Mouse (Mus musculus): ENCODE results near the gene Atf6b. TPM values are rescaled to one million over a fixed set of nuclear protein-coding genes. Genes with fewer than 3 reads are reported as not detected.
A peak's percentile ranks its signal among the peaks of the same experiment; 100 is the strongest.

Atf6b gene
- total and polyA plus RNA-seq, 2 experiments from 2014 or later: 43.7 to 86.4 TPM

DNA sequence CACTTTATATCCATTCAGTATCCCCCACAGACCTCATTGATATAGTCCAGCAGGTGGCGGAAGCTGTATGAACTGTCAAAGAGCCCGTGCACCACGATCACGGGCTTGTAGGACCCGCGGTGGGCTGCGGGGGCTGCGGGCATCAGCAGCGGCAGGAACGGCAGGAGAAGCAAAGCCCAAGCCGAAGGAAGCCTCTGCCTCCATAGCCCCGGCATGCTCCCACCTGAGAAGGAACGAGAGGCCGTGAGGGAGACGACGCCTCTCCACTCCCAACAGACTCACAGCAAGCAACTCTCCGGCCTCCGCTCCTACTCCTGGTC is 20.2 kb upstream of the Atf6b start:
- Histone ChIP-seq H3K4me2 (ENCODE audit: low read depth) (peak overlapping the region; percentile 92), H3K4me3 (ENCODE audit: low read depth, low read length) (peak overlapping the region; percentile 55), H3K9me3 (ENCODE audit: low read length) (no peaks in the 10 kb centered on the region), H3K9ac (peak overlapping the region; percentile 54), H3K4me1 (ENCODE audit: insufficient read depth) (peaks cover 26% of the 10 kb centered on the region), H3K27ac (ENCODE audit: low read depth, low read length) (peak overlapping the region; percentile 92), H3K27me3 (ENCODE audit: insufficient read depth, low read length) (no peaks in the 10 kb centered on the region), H3K36me3 (ENCODE audit: insufficient read depth) (peaks cover 17% of the 10 kb centered on the region)
- DNase-seq: peak; percentile 66
- TF ChIP-seq CTCF (IDR thresholded peaks at IDR 0.05; ENCODE audit: low read depth): peak; percentile 70
- ATAC-seq: peak; percentile 42
- 2% methylated on average over 18 of the region's 18 CpGs for WGBS

GRCm38 (mm10) chr17:34627093-34627942 is 19.6 kb upstream of the Atf6b start:
- Histone ChIP-seq H3K4me3 (ENCODE audit: low read depth, low read length) (peak overlapping the region; percentile 55), H3K9ac (peak overlapping the region; percentile 54), H3K36me3 (ENCODE audit: insufficient read depth) (peaks cover 14% of the 10 kb centered on the region), H3K4me2 (ENCODE audit: low read depth) (peak overlapping the region; percentile 92), H3K27me3 (ENCODE audit: insufficient read depth, low read length) (no peaks in the 10 kb centered on the region), H3K9me3 (ENCODE audit: low read length) (no peaks in the 10 kb centered on the region), H3K4me1 (ENCODE audit: insufficient read depth) (peaks cover 28% of the 10 kb centered on the region), H3K27ac (ENCODE audit: low read depth, low read length) (peak overlapping the region; percentile 92)
- DNase-seq: peak; percentile 92
- peak; percentile 80 for ATAC-seq
- no peak for TF ChIP-seq CTCF (IDR thresholded peaks at IDR 0.05; ENCODE audit: low read depth)
- 1% methylated on average over 37 of the region's 45 CpGs for WGBS

DNA sequence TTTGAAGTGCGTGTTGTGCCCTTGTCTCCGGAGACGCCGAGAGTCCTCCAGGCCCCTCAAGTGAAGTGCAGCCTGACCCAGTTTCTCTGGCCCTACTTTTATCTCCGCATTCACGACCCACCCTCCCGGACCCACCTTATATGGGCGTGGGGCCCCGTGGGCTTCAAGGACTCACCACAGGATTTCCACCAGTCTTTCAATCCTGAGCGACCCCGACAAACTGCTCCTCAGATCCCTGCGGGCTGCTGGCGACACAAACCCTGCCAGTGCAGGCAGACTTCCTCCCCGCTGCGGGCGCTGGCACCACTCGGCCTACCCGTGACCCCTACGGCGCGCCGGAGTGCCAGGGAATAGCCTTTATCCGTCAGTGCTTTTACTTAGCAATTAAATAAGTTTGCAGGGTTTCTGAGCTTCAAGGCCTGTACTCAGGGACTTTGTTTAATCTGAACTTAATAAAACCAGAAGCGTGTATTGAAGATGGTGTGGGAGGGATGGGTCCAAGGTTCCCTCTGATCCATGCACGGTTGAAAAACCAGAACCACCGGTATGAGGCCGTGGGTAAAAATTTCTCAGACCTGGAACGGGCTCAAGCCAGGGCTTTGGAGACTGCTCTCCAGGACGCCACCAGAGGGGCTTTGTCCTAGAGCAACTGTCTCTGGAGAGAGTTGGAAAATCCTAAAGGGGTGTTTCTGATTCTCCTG is 18.9 kb upstream of the Atf6b start, which contains the start of gene Ppt2:
Ppt2 (minus strand) TSS at position 568 of the 701 bp plus-strand sequence.
- no peak for DNase-seq
- H3K4me3 ChIP-seq (ENCODE audit: low read depth, low read length): peak within 1 kb of the TSS; percentile 55
- H3K9ac ChIP-seq: peak within 1 kb of the TSS; percentile 54
- H3K27me3 ChIP-seq (ENCODE audit: insufficient read depth, low read length): no peaks in the 10 kb centered on the region
- H3K36me3 ChIP-seq (ENCODE audit: insufficient read depth): peaks cover 6% of the 10 kb centered on the region; the same call in 1 of the 2 replicates
- peak within 1 kb of the TSS; percentile 92 for H3K27ac ChIP-seq (ENCODE audit: low read depth, low read length)
- ATAC-seq: no peak; the same call in 1 of the 2 replicates
- WGBS: 5% methylated on average over 29 of the region's 29 CpGs
- peak within 1 kb of the TSS; percentile 92 for H3K4me2 ChIP-seq (ENCODE audit: low read depth)
- no peaks in the 10 kb centered on the region for H3K9me3 ChIP-seq (ENCODE audit: low read length)
- no peak for TF ChIP-seq CTCF (IDR thresholded peaks at IDR 0.05; ENCODE audit: low read depth)
- H3K4me1 ChIP-seq (ENCODE audit: insufficient read depth): peaks cover 28% of the 10 kb centered on the region

GRCm38 (mm10) chr17:34628644-34628967 is 18.3 kb upstream of the Atf6b start:
- Histone ChIP-seq H3K27ac (ENCODE audit: low read depth, low read length) (peak overlapping the region; percentile 92), H3K4me3 (ENCODE audit: low read depth, low read length) (peak overlapping the region; percentile 55), H3K4me2 (ENCODE audit: low read depth) (peak overlapping the region; percentile 92), H3K27me3 (ENCODE audit: insufficient read depth, low read length) (no peaks in the 10 kb centered on the region), H3K9me3 (ENCODE audit: low read length) (no peaks in the 10 kb centered on the region), H3K4me1 (ENCODE audit: insufficient read depth) (peaks cover 28% of the 10 kb centered on the region), H3K36me3 (ENCODE audit: insufficient read depth) (peaks cover under 1% of the 10 kb centered on the region; the same call in 1 of the 2 replicates), H3K9ac (no peak overlapping the region)
- WGBS: 17% methylated on average over 5 of the region's 5 CpGs
- ATAC-seq (no peak), DNase-seq (no peak)
- no peak for TF ChIP-seq CTCF (IDR thresholded peaks at IDR 0.05; ENCODE audit: low read depth)

- no peaks in the 10 kb centered on the region for H3K9me3 ChIP-seq (ENCODE audit: low read length)
- H3K9ac ChIP-seq: peak within 1 kb of the TSS; percentile 54
- peak; percentile 82 for DNase-seq
- no peaks in the 10 kb centered on the region for H3K27me3 ChIP-seq (ENCODE audit: insufficient read depth, low read length)
- 3% methylated on average over 16 of the region's 16 CpGs for WGBS
- peak; percentile 44; the same call in 1 of the 2 replicates for ATAC-seq
- peaks cover 28% of the 10 kb centered on the region for H3K4me1 ChIP-seq (ENCODE audit: insufficient read depth)
- H3K36me3 ChIP-seq (ENCODE audit: insufficient read depth): no peaks in the 10 kb centered on the region
- peak within 1 kb of the TSS; percentile 92 for H3K27ac ChIP-seq (ENCODE audit: low read depth, low read length)
- peak within 1 kb of the TSS; percentile 92 for H3K4me2 ChIP-seq (ENCODE audit: low read depth)
- peak within 1 kb of the TSS; percentile 55 for H3K4me3 ChIP-seq (ENCODE audit: low read depth, low read length)
- TF ChIP-seq CTCF (IDR thresholded peaks at IDR 0.05; ENCODE audit: low read depth): no peak
Observed at GRCm38 (mm10) chr17:34629221-34629751, 17.7 kb upstream of the Atf6b start, which contains the start of gene Prrt1. TSS of gene Prrt1 (plus strand) at chr17:34629533.

- peak overlapping the region; percentile 51 for H3K9ac ChIP-seq
- no peak overlapping the region for H3K27ac ChIP-seq (ENCODE audit: low read depth, low read length)
- DNase-seq (no peak), ATAC-seq (no peak)
- H3K9me3 ChIP-seq (ENCODE audit: low read length): no peaks in the 10 kb centered on the region
- peak overlapping the region; percentile 45 for H3K4me3 ChIP-seq (ENCODE audit: low read depth, low read length)
- WGBS: 20% methylated on average over 12 of the region's 12 CpGs
- no peaks in the 10 kb centered on the region for H3K36me3 ChIP-seq (ENCODE audit: insufficient read depth)
- peak overlapping the region; percentile 92 for H3K4me2 ChIP-seq (ENCODE audit: low read depth)
- peaks cover 28% of the 10 kb centered on the region for H3K4me1 ChIP-seq (ENCODE audit: insufficient read depth)
- no peak for TF ChIP-seq CTCF (IDR thresholded peaks at IDR 0.05; ENCODE audit: low read depth)
- no peaks in the 10 kb centered on the region for H3K27me3 ChIP-seq (ENCODE audit: insufficient read depth, low read length)
Observed at GRCm38 (mm10) chr17:34629796-34630603, 16.9 kb upstream of the Atf6b start.
